Mouse (Mus musculus) ES-Bruce4 (cell line): ENCODE results near the gene Hoxc6. TPM values are rescaled to one million over a fixed set of nuclear protein-coding genes. Genes with fewer than 3 reads are reported as not detected.

Experiments used
- H3K27ac ChIP-seq: 2 replicates; pipeline ENCODE4 v1.5.1; 2012; ENCODE audit warnings: low read length, inconsistent platforms; ENCODE audit not compliant: insufficient read depth
- H3K27me3 ChIP-seq: 2 replicates; pipeline ENCODE4 v1.6.1; 2012; ENCODE audit warnings: mild to moderate bottlenecking, low read length, inconsistent platforms; ENCODE audit not compliant: control insufficient read depth, poor library complexity, insufficient read depth, severe bottlenecking
- H3K36me3 ChIP-seq: 2 replicates; pipeline ENCODE4 v1.6.1; 2012; ENCODE audit warnings: inconsistent platforms, mild to moderate bottlenecking, low read length, moderate library complexity; ENCODE audit not compliant: control insufficient read depth, poor library complexity, insufficient read depth, severe bottlenecking
- H3K4me1 ChIP-seq: one replicate; pipeline ENCODE4 v1.8.1; 2011; ENCODE audit warnings: low read length; ENCODE audit not compliant: control insufficient read depth, insufficient read depth
- H3K4me3 ChIP-seq: 2 replicates; pipeline ENCODE4 v1.5.1; 2011; ENCODE audit warnings: low read depth, mild to moderate bottlenecking, low read length
- H3K9ac ChIP-seq: 2 replicates; pipeline ENCODE4 v1.6.1; 2012; ENCODE audit warnings: low read depth, mild to moderate bottlenecking, inconsistent platforms; ENCODE audit not compliant: poor library complexity, severe bottlenecking
- H3K9me3 ChIP-seq: replicated peaks from 2 replicates; pipeline ENCODE4 v1.6.1; 2012; ENCODE audit warnings: mild to moderate bottlenecking, low read length, inconsistent platforms; ENCODE audit not compliant: control insufficient read depth, poor library complexity, insufficient read depth, severe bottlenecking
- CTCF ChIP-seq: IDR thresholded peaks from one replicate; pipeline ENCODE4 v1.8.1; 2011; ENCODE audit warnings: low read depth, low read length
- EP300 ChIP-seq: IDR thresholded peaks from 2 replicates; pipeline ENCODE4 v1.6.1; 2011; ENCODE audit warnings: low read depth, low read length; ENCODE audit not compliant: insufficient read depth
- POLR2A ChIP-seq: IDR thresholded peaks from one replicate; pipeline ENCODE4 v1.8.1; 2011; ENCODE audit warnings: low read length; ENCODE audit not compliant: insufficient read depth
- polyA plus RNA-seq: library from polyadenylated mRNA; stranded (reverse); fragments of >200 nt; gene quantifications from 2 replicates; pipeline ENCODE4 v1.2.4, GENCODE M21; 2011; ENCODE audit warnings: low read depth; ENCODE audit not compliant: missing spikeins, insufficient read depth, insufficient read length

Hoxc6 gene
- polyA plus RNA-seq, 1 experiment = 1.3 TPM

DNA sequence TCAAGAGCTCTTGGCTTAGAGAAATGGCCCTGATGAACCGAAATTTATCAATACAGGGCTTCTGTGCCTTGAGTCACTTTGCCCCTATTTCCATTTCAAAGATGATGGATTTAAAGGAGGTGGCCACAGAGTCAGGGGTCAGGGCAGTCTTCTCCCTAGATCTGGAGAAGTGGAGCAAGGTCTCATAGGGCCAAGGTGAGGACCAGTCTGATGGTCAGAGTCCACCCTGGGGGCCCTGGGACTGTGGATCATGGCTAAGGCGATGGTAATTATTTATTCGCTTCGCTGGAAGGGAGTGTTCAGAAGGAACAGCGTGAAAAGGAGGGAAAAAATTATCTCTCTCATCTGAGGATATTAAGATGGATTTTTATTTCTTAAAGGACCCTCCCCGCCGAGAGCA is 23.0 kb upstream of the Hoxc6 start:
- no peaks in the 10 kb centered on the region for H3K9me3 ChIP-seq
- no peak overlapping the region for H3K9ac ChIP-seq
- TF ChIP-seq EP300 (no peak), CTCF (no peak), POLR2A (no peak)
- H3K27me3 ChIP-seq = peaks cover 54% of the 10 kb centered on the region
- no peak overlapping the region for H3K27ac ChIP-seq
- H3K4me1 ChIP-seq = no peaks in the 10 kb centered on the region
- no peak overlapping the region for H3K4me3 ChIP-seq
- H3K36me3 ChIP-seq = no peaks in the 10 kb centered on the region

DNA sequence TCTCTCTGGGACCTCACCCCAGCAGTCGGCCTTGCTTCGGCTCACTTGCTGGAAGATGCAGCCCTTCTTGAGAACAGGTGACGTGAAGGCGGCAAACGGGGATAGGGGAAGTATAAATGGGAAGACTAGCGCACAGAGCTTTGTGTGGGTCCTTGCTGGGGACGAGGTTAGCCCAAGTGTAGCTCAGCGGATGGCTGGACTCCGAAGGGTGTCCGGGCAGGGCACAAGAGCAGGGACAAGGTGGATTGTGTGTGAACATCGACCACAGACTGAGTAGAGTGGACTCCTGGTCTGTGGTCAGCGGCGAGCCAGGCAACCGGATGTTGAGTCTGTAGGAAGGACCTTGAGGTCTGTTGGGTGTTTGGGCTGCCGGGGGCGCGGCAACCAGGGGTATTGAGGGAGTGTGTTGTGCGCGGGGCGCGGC is 22.4 kb upstream of the Hoxc6 start:
- peak overlapping the region; percentile 8 for H3K4me3 ChIP-seq

DNA sequence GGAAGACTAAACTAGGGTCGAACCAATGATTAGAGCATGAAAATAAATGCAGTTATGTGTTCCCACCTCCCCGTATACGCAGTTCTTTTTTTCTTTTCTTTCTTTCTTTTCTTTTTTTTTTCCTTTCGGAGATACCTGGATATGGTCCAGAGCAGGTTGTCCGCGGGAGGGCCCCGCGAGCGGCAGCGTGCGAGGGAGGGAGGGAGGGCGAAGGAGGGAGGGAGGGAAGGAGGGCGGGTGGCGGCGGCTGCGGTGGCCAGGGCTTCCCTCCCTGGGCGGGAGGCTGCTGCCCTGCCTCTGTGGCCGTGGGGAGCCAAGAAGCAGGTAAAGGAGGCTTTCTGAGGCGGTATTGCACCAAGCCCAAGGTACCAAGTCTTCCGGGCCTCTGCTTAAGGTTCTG is 21.9 kb upstream of the Hoxc6 start, which contains the start of gene Hoxc9:
Hoxc9 (plus strand) TSS at position 269 of the 400 bp plus-strand sequence.
- H3K9ac ChIP-seq = no peak within 1 kb of the TSS
- peaks cover 54% of the 10 kb centered on the region for H3K27me3 ChIP-seq
- H3K4me3 ChIP-seq = peak within 1 kb of the TSS; percentile 17
- no peaks in the 10 kb centered on the region for H3K9me3 ChIP-seq
- no peaks in the 10 kb centered on the region for H3K36me3 ChIP-seq
- no peak for TF ChIP-seq EP300
- no peak for TF ChIP-seq POLR2A
- no peaks in the 10 kb centered on the region for H3K4me1 ChIP-seq
- no peak within 1 kb of the TSS for H3K27ac ChIP-seq

More for the DNA sequence above, 22.4 kb upstream of the Hoxc6 start:
- Histone ChIP-seq H3K9ac (no peak overlapping the region), H3K36me3 (no peaks in the 10 kb centered on the region), H3K27ac (no peak overlapping the region), H3K27me3 (peaks cover 53% of the 10 kb centered on the region), H3K9me3 (no peaks in the 10 kb centered on the region), H3K4me1 (no peaks in the 10 kb centered on the region)
- no peak for TF ChIP-seq EP300
- TF ChIP-seq POLR2A = no peak
- TF ChIP-seq CTCF = no peak

DNA sequence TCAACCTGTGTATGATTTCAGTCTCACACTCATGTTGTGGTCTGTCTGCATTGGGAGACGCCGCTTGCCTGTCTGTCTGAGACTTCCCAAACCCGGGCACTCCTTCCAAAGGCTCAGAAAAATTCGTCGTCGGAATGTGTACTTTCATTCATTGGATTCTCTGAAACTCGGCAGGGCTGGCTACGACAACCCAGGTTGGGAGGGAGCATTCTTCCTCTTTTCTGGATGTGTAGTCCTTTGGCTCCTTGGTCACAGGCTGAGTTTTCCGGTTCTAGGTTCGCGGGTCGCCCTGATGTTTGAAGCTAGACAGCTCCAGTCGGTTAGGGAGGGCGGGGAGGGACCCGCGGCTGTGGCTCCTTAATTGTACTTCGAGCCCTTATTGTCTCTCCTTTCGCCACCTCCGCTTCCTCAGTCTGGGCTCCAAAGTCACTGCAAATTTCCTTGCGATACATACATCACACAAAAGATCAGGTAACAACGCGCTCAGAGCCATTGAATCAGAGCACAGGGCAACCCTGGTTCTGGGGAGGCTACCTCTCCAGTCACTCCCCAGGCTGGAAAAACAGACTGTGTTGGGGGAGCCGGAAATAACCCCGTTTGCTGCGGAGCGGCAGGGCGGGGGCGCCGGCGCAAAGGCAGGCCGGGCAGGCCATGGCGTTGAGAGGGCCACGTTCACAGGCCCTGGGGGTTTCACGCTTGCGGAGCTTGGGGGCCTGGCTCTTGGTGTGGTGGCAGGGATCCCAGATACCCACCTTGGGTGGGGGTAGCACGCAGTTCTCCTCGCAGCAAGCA is 21.2 kb upstream of the Hoxc6 start:
- H3K27ac ChIP-seq = no peak overlapping the region
- no peaks in the 10 kb centered on the region for H3K9me3 ChIP-seq
- no peak overlapping the region for H3K9ac ChIP-seq
- TF ChIP-seq POLR2A (no peak), CTCF (no peak), EP300 (no peak)
- no peaks in the 10 kb centered on the region for H3K36me3 ChIP-seq
- H3K4me1 ChIP-seq = no peaks in the 10 kb centered on the region
- peak overlapping the region; percentile 17 for H3K4me3 ChIP-seq
- peaks cover 57% of the 10 kb centered on the region for H3K27me3 ChIP-seq

DNA sequence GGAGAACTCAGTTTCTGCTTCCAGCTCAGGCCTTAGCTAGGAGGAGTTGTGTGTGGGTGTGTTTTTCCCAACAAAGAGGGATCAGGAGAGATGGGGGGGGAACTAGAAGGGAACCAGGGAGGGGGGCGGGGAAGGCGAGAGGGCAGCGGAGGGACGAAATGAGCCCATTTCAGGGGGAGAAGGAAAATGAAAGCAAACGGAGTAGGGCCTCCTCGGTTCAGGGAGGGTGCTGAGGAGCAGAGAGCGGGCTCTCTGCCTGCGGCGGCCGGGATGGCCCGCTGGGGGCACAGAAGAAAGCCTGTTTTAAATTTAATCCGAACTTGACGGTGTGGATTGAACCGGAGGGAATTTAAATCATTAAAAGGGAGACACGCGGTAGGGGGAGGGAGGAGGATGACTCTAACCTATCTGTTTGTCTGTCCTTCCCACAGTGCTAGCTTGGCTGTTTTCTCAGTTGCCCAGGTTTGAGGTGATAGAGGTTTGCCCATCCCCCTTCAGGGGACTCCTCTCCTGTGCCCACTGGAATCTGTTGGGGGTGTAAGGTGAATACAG is 20.6 kb upstream of the Hoxc6 start:
- no peaks in the 10 kb centered on the region for H3K4me1 ChIP-seq
- TF ChIP-seq POLR2A (no peak), EP300 (no peak), CTCF (no peak)
- H3K4me3 ChIP-seq = no peak overlapping the region
- no peaks in the 10 kb centered on the region for H3K36me3 ChIP-seq
- no peak overlapping the region for H3K27ac ChIP-seq
- H3K27me3 ChIP-seq = peaks cover 62% of the 10 kb centered on the region
- H3K9me3 ChIP-seq = no peaks in the 10 kb centered on the region
- H3K9ac ChIP-seq = no peak overlapping the region

DNA sequence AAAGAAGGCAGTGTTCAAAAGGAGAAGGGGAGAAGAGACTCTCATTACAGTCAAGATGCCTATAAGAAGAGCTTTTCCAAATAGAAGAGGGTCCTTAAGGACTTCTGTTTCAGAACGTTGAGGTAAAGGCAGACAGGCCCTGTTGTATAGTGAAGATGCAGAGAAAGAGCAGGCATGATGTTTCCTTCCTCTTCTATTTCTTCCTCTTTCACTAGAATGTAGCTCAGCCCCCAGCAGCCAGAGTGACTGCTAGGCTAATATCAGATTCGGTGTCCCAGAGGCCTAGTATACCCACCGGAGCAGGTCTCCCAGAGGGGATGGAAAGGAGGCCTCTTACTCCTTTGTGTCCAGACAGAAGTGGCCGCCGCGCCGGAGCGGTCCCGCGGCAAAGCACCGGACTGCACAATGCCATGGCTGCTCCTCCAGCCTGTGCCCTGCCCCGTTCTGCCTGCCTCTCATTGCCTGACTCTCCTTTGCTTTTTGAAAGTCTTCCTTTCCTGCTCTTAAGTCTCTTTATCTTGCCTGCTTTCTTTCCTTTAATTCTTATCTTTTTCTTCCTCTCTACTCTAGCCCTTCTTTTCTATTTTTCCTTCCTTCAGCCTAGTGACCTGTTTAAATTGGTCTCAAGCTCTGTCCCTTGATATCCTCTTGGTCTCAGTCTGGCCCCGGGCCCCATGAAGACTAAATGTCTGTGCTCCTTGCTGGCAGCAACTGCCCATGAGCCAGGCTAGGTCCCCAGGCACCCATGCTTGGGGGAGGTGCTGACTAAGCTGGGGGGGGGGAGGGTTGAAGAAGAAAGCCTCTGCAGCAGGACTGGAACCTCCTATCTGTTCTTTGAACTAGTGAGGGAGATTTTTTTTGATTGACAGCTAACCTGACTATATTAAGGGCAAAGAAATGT is 19.2 kb upstream of the Hoxc6 start:
- H3K27me3 ChIP-seq = peaks cover 65% of the 10 kb centered on the region
- no peak for TF ChIP-seq CTCF
- no peak for TF ChIP-seq POLR2A
- TF ChIP-seq EP300 = no peak
- no peaks in the 10 kb centered on the region for H3K4me1 ChIP-seq
- H3K9ac ChIP-seq = no peak overlapping the region
- H3K9me3 ChIP-seq = no peaks in the 10 kb centered on the region
- no peak overlapping the region for H3K4me3 ChIP-seq
- H3K27ac ChIP-seq = no peak overlapping the region
- no peaks in the 10 kb centered on the region for H3K36me3 ChIP-seq
